Mouse (Mus musculus): ENCODE measurements around the gene Fam214b. TPM values are rescaled to one million over a fixed set of nuclear protein-coding genes. Genes with fewer than 3 reads are reported as not detected.

Gene Fam214b
- total and polyA plus RNA-seq, 2 experiments from 2014 or later, result 13.4 to 15.9 TPM

GRCm38 (mm10) chr4:43044673-43045072, 1.3 kb downstream of the Fam214b start:
- WGBS, result 28% methylated on average over 4 of the region's 4 CpGs
- no peak for DNase-seq (ENCODE audit: low spot score)

GRCm38 (mm10) chr4:43043644-43044357, 2.2 kb downstream of the Fam214b start:
- H3K27ac ChIP-seq (ENCODE audit: low read depth), result peak overlapping the region; percentile 79
- 21% methylated on average over 7 of the region's 7 CpGs for WGBS
- no peaks in the 10 kb centered on the region for H3K27me3 ChIP-seq (ENCODE audit: control insufficient read depth, insufficient read depth, low read length)
- H3K4me2 ChIP-seq (ENCODE audit: low read depth, low read length), result peak overlapping the region; percentile 94; the same call in 1 of the 2 replicates
- peaks cover 22% of the 10 kb centered on the region for H3K4me1 ChIP-seq (ENCODE audit: control insufficient read depth, insufficient read depth)
- no peak overlapping the region for H3K4me3 ChIP-seq (ENCODE audit: low read depth, low read length)
- no peaks in the 10 kb centered on the region for H3K36me3 ChIP-seq (replicated peaks; ENCODE audit: control insufficient read depth, insufficient read depth, low read length)
- H3K9ac ChIP-seq (replicated peaks; ENCODE audit: low read depth, low read length), result no peak overlapping the region
- no peak for TF ChIP-seq CTCF (IDR thresholded peaks at IDR 0.05; ENCODE audit: low read depth)
- TF ChIP-seq EP300 (IDR thresholded peaks at IDR 0.05; ENCODE audit: low read depth), result no peak
- no peaks in the 10 kb centered on the region for H3K9me3 ChIP-seq (replicated peaks; ENCODE audit: control insufficient read depth, low read length)
- ATAC-seq (ENCODE audit: insufficient read depth, low read depth), result no peak
- DNase-seq (ENCODE audit: low spot score), result peak; percentile 77

More at GRCm38 (mm10) chr4:43044673-43045072, 1.3 kb downstream of the Fam214b start:
- H3K9ac ChIP-seq (replicated peaks; ENCODE audit: low read depth, low read length), result no peak overlapping the region
- H3K4me2 ChIP-seq (ENCODE audit: low read depth, low read length), result peak overlapping the region; percentile 94
- H3K27ac ChIP-seq (ENCODE audit: low read depth), result peak overlapping the region; percentile 79
- TF ChIP-seq CTCF (IDR thresholded peaks at IDR 0.05; ENCODE audit: low read depth) (no peak), EP300 (IDR thresholded peaks at IDR 0.05; ENCODE audit: low read depth) (no peak)
- H3K9me3 ChIP-seq (replicated peaks; ENCODE audit: control insufficient read depth, low read length), result no peaks in the 10 kb centered on the region
- peak overlapping the region; percentile 46 for H3K4me3 ChIP-seq (ENCODE audit: low read depth, low read length)
- no peak for ATAC-seq (ENCODE audit: insufficient read depth, low read depth)
- H3K27me3 ChIP-seq (ENCODE audit: control insufficient read depth, insufficient read depth, low read length), result no peaks in the 10 kb centered on the region
- peaks cover 14% of the 10 kb centered on the region for H3K4me1 ChIP-seq (ENCODE audit: control insufficient read depth, insufficient read depth)
- no peaks in the 10 kb centered on the region for H3K36me3 ChIP-seq (replicated peaks; ENCODE audit: control insufficient read depth, insufficient read depth, low read length)

DNA sequence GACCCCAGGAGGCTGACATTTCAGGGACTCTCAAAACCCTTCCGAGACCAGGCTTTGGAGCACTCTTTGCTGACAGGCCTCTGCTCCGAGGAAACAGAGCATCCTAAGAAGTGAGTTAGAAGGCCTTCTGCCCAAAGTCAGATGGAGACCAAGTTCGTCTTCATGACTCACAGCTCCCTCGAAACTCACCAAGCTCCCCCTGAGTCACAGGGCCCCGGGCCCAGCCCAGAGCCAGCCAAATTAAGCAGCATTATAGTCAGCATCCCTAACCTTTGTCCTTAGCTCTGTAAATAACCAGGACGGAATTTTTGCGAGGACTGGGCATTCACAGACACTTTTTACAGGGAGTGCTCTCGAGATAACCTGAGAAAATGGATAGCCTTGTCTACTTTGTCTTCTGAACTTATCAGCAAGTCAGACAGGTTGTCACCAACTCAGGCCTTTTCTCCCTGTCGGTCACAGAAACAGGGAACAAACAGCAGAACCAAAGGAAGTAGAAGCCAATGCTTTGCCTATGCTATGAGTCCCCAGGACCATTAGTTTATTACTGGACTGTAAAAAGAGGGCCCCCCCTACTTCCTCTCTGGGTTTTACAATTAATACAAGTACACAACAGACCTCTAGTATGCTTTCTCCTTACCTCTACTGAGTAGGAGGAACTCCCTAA, 5.0 kb downstream of the Fam214b start:
- Histone ChIP-seq H3K36me3 (replicated peaks; ENCODE audit: control insufficient read depth, insufficient read depth, low read length) (peaks cover 7% of the 10 kb centered on the region), H3K27me3 (ENCODE audit: control insufficient read depth, insufficient read depth, low read length) (no peaks in the 10 kb centered on the region), H3K4me2 (ENCODE audit: low read depth, low read length) (no peak overlapping the region), H3K9me3 (replicated peaks; ENCODE audit: control insufficient read depth, low read length) (no peaks in the 10 kb centered on the region), H3K27ac (ENCODE audit: low read depth) (no peak overlapping the region), H3K9ac (replicated peaks; ENCODE audit: low read depth, low read length) (no peak overlapping the region), H3K4me3 (ENCODE audit: low read depth, low read length) (no peak overlapping the region), H3K4me1 (ENCODE audit: control insufficient read depth, insufficient read depth) (peaks cover 36% of the 10 kb centered on the region)
- TF ChIP-seq CTCF (IDR thresholded peaks at IDR 0.05; ENCODE audit: low read depth), result no peak
- TF ChIP-seq EP300 (IDR thresholded peaks at IDR 0.05; ENCODE audit: low read depth), result no peak
- ATAC-seq (ENCODE audit: insufficient read depth, low read depth) (no peak), DNase-seq (ENCODE audit: low spot score) (no peak)
- 53% methylated on average over 9 of the region's 9 CpGs for WGBS

- Histone ChIP-seq H3K4me1 (ENCODE audit: control insufficient read depth, insufficient read depth) (peaks cover 34% of the 10 kb centered on the region), H3K27ac (ENCODE audit: low read depth) (peak overlapping the region; percentile 88), H3K27me3 (ENCODE audit: control insufficient read depth, insufficient read depth, low read length) (no peaks in the 10 kb centered on the region), H3K4me3 (ENCODE audit: low read depth, low read length) (peak overlapping the region; percentile 89), H3K9ac (replicated peaks; ENCODE audit: low read depth, low read length) (peak overlapping the region; percentile 91), H3K9me3 (replicated peaks; ENCODE audit: control insufficient read depth, low read length) (no peaks in the 10 kb centered on the region), H3K36me3 (replicated peaks; ENCODE audit: control insufficient read depth, insufficient read depth, low read length) (peaks cover 15% of the 10 kb centered on the region), H3K4me2 (ENCODE audit: low read depth, low read length) (peak overlapping the region; percentile 99)
- DNase-seq (ENCODE audit: low spot score) (peak; percentile 99), ATAC-seq (ENCODE audit: insufficient read depth, low read depth) (peak; percentile 97)
- WGBS, result 1% methylated on average over 25 of the region's 25 CpGs
- TF ChIP-seq EP300 (IDR thresholded peaks at IDR 0.05; ENCODE audit: low read depth) (peak; percentile 74), CTCF (IDR thresholded peaks at IDR 0.05; ENCODE audit: low read depth) (no peak; the same call in 1 of the 2 replicates)
Observed at GRCm38 (mm10) chr4:43040114-43040572, 5.9 kb downstream of the Fam214b start.

DNA sequence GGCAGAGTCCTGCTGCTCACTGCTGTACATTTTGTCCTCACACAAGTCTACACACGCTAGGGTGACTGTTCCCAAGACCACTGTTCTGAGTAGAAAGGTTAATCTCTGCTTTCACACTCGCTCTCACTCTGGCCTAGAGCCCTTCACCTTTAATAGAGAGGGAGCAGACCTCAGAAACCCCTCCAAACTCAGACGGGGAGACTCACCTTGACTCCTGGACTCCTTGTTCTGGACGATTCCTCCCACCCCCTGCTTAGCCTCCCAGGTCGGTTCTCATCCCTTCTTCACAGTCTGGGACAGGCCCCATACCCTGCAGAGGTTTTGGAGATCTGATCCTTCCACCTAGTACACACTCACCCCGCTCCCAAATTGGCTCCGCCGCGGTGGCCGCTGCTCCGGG, 6.4 kb downstream of the Fam214b start:
- peak overlapping the region; percentile 88 for H3K27ac ChIP-seq (ENCODE audit: low read depth)
- peak overlapping the region; percentile 99 for H3K4me2 ChIP-seq (ENCODE audit: low read depth, low read length)
- under 1% methylated on average over 11 of the region's 11 CpGs for WGBS
- peak overlapping the region; percentile 91 for H3K9ac ChIP-seq (replicated peaks; ENCODE audit: low read depth, low read length)
- peak overlapping the region; percentile 89 for H3K4me3 ChIP-seq (ENCODE audit: low read depth, low read length)
- H3K4me1 ChIP-seq (ENCODE audit: control insufficient read depth, insufficient read depth), result peaks cover 29% of the 10 kb centered on the region
- TF ChIP-seq CTCF (IDR thresholded peaks at IDR 0.05; ENCODE audit: low read depth) (no peak), EP300 (IDR thresholded peaks at IDR 0.05; ENCODE audit: low read depth) (no peak)
- no peaks in the 10 kb centered on the region for H3K27me3 ChIP-seq (ENCODE audit: control insufficient read depth, insufficient read depth, low read length)
- ATAC-seq (ENCODE audit: insufficient read depth, low read depth) (peak; percentile 15), DNase-seq (ENCODE audit: low spot score) (no peak)
- no peaks in the 10 kb centered on the region for H3K9me3 ChIP-seq (replicated peaks; ENCODE audit: control insufficient read depth, low read length)
- H3K36me3 ChIP-seq (replicated peaks; ENCODE audit: control insufficient read depth, insufficient read depth, low read length), result peaks cover 19% of the 10 kb centered on the region
